Mouse (Mus musculus) left cerebral cortex, postnatal 25 days (tissue): ENCODE results near the gene Mpig6b. TPM values are rescaled to one million over a fixed set of nuclear protein-coding genes. Genes with fewer than 3 reads are reported as not detected.
"Not testable (repeated sequence)": the region's sequence is repeated elsewhere in the genome, so short reads cannot be mapped to it uniquely, and the experiment has no call there.

ENCODE experiments used
- DNase-seq, 2 experiments: peaks; one replicate each; pipeline ENCODE4 v3.0.0; 2022; ENCODE audit warnings: low spot score in 2 of 2, mixed read lengths in 1 of 2
- intact Hi-C: fragments of 180-260 bp; cut with DNase I; formaldehyde crosslinking; loops from one replicate; pipeline ENCODE4 v1.15.1; 2025
- total RNA-seq, 2 experiments: library from RNA; stranded (reverse); gene quantifications; 2 replicates each; pipeline ENCODE4 v1.2.3; 2021

Gene Mpig6b
- total RNA-seq, 2 experiments from 2014 or later: not detected

- intact Hi-C loops: no loop called here
- peak; percentile 90 to 95 for DNase-seq
These were observed 19.1 kb downstream of the Mpig6b start, which contains the start of gene Msh5 for GRCm38 (mm10) chr17:35046681-35047455. Gene Msh5, minus strand, starts transcription at chr17:35046745.

DNA sequence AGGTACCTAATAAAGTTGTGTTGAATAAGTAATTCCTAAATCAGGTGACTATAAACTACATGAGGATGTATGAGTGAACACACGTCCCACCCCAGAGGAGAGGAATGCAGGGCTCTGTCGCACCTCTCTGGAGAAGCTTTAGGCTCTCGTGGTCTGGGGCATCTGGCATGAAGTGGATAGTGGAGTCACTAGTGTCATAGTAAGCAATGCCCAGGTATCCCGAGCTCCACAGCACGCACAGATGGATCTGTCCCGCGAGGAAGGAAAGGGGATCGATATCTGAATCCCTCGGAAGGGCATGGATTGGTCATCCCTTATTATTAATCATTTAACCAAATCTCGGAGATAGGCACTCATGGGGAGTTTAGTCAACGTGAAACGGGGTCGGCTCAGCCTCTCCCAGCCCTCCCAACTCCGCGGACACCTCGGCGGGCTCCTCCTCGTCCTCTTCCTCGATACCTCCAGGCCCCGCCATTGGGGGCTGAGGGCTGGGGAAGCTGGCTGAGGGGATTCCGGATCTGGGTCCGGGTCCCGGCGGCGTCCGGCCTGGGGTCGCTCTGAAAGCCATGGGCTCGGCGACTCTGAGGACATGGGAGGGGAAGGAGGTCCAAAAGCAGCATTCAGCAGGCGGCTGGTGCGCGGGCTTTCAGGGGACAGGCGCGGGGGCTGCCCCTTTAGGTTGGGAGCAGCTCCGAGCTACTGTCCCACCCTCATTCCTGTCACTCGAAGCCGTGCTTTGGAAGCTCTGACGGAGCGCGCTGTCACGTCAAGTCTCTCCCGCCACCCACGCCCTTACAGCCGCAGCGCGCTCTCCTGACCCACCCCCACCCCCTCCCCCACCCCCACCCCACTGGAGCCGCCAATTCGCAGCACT, 19.9 kb downstream of the Mpig6b start:
- intact Hi-C loops: no loop called here
- DNase-seq: no peak

- intact Hi-C loops: no loop called here
- DNase-seq: no peak
These were observed 20.8 kb downstream of the Mpig6b start for GRCm38 (mm10) chr17:35044904-35045806.

GRCm38 (mm10) chr17:35043794-35044193, 22.2 kb downstream of the Mpig6b start:
- intact Hi-C loops: no loop called here

GRCm38 (mm10) chr17:35039121-35039873, 26.7 kb downstream of the Mpig6b start:
- DNase-seq: peak in 1 of 2 experiments; percentile 79
- intact Hi-C loops: no loop called here

More at GRCm38 (mm10) chr17:35043794-35044193, 22.2 kb downstream of the Mpig6b start:
- DNase-seq: no peak

- no peak for DNase-seq
- intact Hi-C loops: no loop called here
These were observed 31.1 kb downstream of the Mpig6b start for GRCm38 (mm10) chr17:35034896-35035295.

DNA sequence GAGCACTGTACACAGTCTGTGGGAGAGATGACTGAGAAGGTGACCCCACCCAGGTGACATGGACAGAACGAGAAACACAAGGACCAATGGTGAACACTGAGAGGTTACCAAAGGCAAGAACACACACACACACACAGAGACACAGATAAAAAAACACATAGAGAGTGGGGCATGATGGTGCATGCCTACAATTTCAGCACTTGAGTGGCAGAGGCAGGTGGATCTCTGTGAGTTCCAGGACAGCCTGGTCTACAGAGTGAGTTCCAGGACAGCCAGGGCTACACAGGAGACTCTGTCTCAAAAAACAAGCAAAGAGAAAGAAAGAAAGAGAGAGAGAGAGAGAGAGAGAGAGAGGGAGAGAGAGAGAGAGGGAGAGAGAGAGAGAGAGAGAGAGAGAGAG, 32.3 kb downstream of the Mpig6b start:
- DNase-seq, intact Hi-C loops: not testable (repeated sequence)

- intact Hi-C loops: no loop called here
- no peak for DNase-seq
These were observed 33.6 kb downstream of the Mpig6b start for GRCm38 (mm10) chr17:35032323-35032870.

DNA sequence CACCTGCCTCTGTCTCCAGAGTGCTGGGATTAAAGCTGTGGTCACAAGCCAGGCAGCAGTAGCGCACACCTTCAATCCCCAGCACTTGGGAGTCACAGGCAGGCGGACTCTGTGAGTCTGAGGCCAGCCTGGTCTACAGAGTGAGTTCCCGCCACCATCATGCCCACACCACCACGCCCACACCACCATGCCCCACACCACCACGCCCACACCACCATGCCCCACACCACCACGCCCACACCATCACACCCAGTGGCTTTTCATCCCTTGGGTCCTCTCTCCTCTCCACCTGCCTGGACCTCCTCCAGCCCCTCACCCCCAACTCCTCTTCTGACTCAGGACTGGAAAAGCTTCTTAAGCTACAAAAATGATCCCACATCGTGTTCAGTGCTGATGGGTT, 34.1 kb downstream of the Mpig6b start:
- no peak for DNase-seq
- intact Hi-C loops: no loop called here

DNA sequence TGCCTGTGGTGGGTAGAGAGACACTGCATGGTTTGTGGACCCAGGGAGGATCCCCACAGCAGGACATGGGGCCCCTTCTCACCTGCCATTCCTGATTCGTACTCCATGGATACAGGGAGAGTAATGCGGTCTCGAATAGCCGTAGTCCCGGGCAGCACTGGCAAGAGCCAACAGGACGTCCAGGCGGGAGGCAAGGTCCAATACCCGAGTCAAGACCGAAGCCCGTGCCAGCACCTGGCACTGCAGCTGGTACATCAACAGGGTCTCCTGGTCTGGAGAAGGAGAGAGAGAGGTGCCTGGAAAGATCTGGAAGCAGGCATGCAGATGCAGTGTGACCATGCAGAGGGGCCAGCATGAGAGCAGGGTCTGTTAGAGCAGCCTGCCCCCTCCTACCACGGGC, 34.7 kb downstream of the Mpig6b start:
- no peak for DNase-seq
- intact Hi-C loops: no loop called here

DNA sequence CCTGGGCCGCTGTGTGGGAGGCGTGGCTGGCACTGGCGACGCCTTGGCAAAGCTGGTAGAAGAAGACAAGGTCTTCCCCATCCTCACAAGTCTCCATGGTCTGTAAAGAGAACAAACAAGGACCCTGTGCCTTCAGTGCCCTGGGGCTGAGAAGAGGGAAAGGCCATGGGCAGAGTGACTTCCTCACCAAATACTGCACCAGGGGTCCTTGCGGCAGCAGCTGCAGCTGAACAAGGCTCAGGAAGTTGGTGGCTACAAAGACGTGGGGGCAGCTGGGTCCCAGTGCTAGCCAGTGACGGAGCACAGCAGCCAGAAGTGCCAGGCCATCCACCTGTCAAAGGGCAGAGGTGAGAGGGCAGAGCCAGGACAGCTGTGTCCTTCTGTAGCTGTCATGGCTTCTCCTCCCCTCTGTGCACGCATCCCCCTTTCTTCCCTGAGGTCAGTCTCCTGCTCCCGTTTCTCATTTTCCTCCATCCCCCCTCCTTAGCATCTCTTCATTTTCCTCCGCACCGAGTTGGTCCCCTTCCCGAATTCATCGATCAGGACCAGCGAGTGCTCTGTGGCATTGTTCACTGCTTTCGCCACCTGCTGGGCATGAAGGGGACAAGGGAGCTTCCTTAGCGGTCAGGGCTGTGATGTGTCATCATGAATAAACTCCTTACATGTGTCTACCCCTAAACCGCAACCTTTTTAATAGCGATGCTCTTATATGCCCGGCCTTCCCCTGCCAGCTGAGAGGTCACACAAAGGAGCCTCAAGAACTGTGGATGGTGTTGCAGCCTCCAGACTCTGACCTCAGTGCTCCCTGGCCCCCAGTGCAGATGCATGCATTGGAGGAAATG, 36.1 kb downstream of the Mpig6b start:
- intact Hi-C loops: no loop called here
- DNase-seq: no peak

DNA sequence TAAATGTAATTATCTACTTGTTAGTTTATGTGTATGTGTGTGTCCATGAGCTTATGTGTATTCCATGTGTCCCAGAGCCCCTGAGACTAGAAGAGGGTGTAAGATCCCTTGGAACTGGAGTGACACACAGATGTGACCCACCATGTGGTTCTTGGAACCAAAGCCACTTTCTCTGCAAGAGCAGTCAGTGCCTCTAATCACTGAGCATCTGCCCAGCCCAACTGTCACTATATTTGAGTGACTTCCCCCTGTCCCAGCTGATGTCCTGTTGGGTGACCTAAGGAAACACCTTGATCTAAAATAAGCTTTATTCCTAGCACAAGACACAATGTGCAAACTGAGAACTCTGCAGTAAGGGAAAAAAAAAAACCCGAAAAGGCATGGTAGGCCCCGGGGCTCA, 37.7 kb downstream of the Mpig6b start:
- DNase-seq: no peak
- intact Hi-C loops: no loop called here

DNA sequence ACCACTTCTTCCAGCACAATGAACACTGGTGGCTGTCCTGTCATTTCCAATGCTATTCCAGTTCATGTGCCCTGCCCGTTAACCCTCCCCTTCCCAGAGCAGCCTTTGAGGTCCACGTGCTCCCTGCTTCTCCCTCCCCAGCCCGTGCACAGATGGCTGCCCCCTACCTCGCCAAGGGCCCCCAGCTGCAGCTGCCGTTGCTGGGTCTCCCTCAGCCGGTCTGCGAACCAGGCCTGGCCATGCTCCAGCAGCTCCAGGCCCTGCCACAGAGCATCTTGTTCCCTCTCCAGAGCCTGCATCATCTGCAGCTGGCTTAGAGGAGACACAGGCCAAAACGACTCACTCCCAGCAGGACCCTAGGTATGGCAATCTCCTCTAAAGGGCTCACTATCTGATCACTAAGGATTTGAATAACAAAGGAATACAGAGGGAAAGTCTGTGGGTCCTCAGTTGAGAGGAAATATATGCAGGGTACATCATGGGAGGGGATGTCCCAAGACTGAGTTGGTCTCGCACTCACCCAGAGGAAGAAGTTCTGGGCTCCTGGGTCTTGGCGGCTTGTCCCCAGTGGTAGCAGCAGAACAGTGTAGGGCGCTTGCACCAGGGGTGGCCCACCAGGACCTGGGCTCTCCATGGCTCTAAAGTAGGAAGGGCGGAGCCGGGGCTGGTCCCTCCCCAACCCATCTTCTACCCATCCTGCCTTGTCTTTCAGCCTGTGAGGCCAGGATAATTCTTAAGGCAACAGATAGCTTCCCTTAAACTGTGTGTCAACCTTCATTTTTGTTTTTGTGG, 38.5 kb downstream of the Mpig6b start, which contains the start of gene Sapcd1:
Gene Sapcd1, minus strand, starts transcription at position 740 of the 792 bp plus-strand sequence.
- intact Hi-C loops: no loop called here
- DNase-seq: peak in 1 of 2 experiments; percentile 43

- DNase-seq: no peak
- intact Hi-C loops: no loop called here
These were observed 39.8 kb downstream of the Mpig6b start for GRCm38 (mm10) chr17:35026206-35026605.

DNA sequence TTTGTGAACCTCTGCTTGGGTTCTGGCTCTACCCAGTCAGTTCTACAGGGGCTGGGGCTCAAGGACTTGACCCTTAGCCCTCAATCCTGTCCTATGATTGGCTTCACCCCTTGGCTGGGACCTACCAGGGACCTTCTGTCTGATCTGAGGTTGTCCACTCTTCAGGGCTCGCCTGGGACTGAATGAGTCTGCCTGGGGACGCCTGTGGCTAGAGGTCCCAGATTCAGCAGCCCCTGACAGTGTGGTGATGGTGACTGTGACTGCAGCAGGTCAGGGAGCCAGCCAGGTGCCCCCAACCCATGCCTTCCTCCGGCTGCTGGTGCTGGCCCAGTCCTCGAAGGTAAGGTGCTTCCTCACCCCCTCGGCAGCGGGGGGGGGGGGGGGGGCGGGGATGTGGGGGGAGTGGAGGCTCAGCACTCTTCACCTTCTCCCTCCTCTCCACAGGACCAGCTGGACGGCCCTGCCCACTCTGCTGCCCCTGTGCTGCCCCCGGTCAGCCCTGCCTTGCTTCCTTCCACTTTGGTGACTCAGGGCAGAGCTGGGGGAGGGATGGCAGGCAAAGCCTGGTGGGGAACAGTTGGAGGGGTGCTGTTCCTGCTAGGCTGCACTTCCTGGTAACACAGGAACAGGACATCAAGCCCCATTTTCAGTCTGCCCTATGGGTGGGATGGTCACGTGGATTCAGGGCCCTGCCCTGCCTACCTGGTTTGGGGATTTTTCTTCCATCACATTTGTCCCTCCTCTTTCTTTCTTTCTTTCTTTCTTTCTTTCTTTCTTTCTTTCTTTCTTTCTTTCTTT, 41.1 kb downstream of the Mpig6b start:
- intact Hi-C loops: no loop called here

DNA sequence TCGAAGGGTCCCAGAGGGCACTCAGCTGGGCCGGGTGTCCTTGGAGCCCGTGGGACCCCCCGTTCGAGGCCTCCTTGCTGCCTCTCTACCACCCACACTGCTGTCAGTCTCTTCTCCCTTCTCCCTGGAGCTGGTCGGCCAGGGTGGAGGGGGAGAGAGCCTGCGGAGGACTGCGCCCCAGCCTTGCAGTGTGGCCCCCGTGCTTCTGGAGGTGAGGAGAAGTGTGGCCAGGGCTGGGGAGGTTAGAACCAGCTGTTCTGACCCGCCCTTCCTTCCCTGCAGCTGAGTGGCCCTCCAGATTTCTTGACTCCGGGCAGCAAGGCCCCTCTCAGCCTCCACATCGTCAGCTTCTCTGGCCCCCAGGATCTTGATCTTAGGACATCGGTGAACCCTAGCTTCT, 41.7 kb downstream of the Mpig6b start:
- no peak for DNase-seq
- intact Hi-C loops: no loop called here

More for the DNA sequence above, 41.1 kb downstream of the Mpig6b start:
- DNase-seq: no peak
